Mouse (Mus musculus): Measurements from ENCODE around the gene Gm15127. TPM values are rescaled to one million over a fixed set of nuclear protein-coding genes. Genes with fewer than 3 reads are reported as not detected.

Gene Gm15127
- polyA plus RNA-seq (2014; fragmentation: Illumina TruSeq; extraction: RNeasy Lipid Tissue Mini Kit (QIAGEN cat#74804); ENCODE audit: low read depth, low replicate concordance): 7.3 TPM

GRCm38 (mm10) chrX:148663298-148663697, at the start of gene Gm15127:
Gene Gm15127 (plus strand): TSS chrX:148663598.

GRCm38 (mm10) chrX:148615053-148615452, 48.3 kb upstream of the Gm15127 start, which contains the start of gene Gm8334:
Gene Gm8334 (minus strand): TSS chrX:148615153.

Other genes with a start within 250 kb of the Gm15127 start
- gene Gm15114, start 174.6 kb upstream of the Gm15127 start, polyA plus RNA-seq (2014; fragmentation: Illumina TruSeq; extraction: RNeasy Lipid Tissue Mini Kit (QIAGEN cat#74804); ENCODE audit: low read depth, low replicate concordance): 6.5 TPM
- gene Gm8334, start 48.4 kb upstream of the Gm15127 start, polyA plus RNA-seq (2014; fragmentation: Illumina TruSeq; extraction: RNeasy Lipid Tissue Mini Kit (QIAGEN cat#74804); ENCODE audit: low read depth, low replicate concordance): 0.36 TPM
- 10.1 TPM for gene Luzp4, start 194.0 kb downstream of the Gm15127 start, polyA plus RNA-seq (2014; fragmentation: Illumina TruSeq; extraction: RNeasy Lipid Tissue Mini Kit (QIAGEN cat#74804); ENCODE audit: low read depth, low replicate concordance)

All from testis, adult 10 weeks (tissue).